Mouse (Mus musculus): Measurements from ENCODE around the gene Lman2l. TPM values are rescaled to one million over a fixed set of nuclear protein-coding genes. Genes with fewer than 3 reads are reported as not detected.

Lman2l gene
- polyA plus RNA-seq, 1 experiment from 2014 or later, result 32.6 TPM

GRCm38 (mm10) chr1:36467446-36467845 lies 22.4 kb upstream of the Lman2l start:
- no peaks in the 10 kb centered on the region for H3K9me3 ChIP-seq (replicated peaks; ENCODE audit: control insufficient read depth, low read length)
- H3K4me1 ChIP-seq (ENCODE audit: control insufficient read depth, insufficient read depth, low read length), result peaks cover 10% of the 10 kb centered on the region
- ATAC-seq (no peak), DNase-seq (ENCODE audit: low spot score) (no peak)
- H3K27me3 ChIP-seq (replicated peaks; ENCODE audit: control insufficient read depth, insufficient read depth, low read length), result no peaks in the 10 kb centered on the region
- no peak overlapping the region for H3K9ac ChIP-seq (ENCODE audit: low read length)
- no peak overlapping the region for H3K4me3 ChIP-seq (ENCODE audit: low read depth, low read length)
- WGBS, result 44% methylated on average over 5 of the region's 5 CpGs
- no peaks in the 10 kb centered on the region for H3K36me3 ChIP-seq (ENCODE audit: control insufficient read depth, insufficient read depth, low read length)
- H3K27ac ChIP-seq (ENCODE audit: low read depth, low read length), result no peak overlapping the region
- H3K4me2 ChIP-seq (ENCODE audit: low read length), result no peak overlapping the region

DNA sequence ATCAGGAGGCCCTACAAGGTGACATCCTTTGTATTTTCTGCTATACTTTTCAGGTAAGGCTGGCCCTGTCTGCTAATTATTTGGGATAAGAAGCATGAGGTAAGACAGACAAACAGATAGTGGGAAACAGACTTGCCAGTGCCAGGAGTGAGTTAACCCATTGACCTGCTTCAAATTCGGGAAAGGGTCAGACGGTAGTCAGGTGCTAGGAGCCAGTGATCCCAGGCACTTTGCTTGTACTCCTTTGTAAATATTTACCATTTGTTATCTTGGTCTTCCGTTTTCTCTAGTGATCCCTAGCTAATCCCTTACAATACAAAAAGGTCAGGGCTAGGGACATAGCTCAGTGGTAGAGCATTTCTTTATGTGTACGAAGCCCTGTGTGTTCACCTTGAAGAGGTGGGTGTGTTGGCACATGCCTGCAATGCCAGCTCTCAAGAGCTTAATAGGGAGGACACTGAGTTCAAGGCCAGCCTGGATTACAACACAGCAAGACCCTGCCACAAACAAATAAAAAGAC lies 20.6 kb upstream of the Lman2l start:
- no peak for ATAC-seq
- 77% methylated on average over 4 of the region's 4 CpGs for WGBS
- no peak overlapping the region for H3K4me2 ChIP-seq (ENCODE audit: low read length)
- no peaks in the 10 kb centered on the region for H3K36me3 ChIP-seq (ENCODE audit: control insufficient read depth, insufficient read depth, low read length)
- H3K9ac ChIP-seq (ENCODE audit: low read length), result no peak overlapping the region
- no peak for DNase-seq (ENCODE audit: low spot score)
- no peaks in the 10 kb centered on the region; the same call in 1 of the 2 replicates for H3K4me1 ChIP-seq (ENCODE audit: control insufficient read depth, insufficient read depth, low read length)
- no peak overlapping the region for H3K4me3 ChIP-seq (ENCODE audit: low read depth, low read length)
- H3K27me3 ChIP-seq (replicated peaks; ENCODE audit: control insufficient read depth, insufficient read depth, low read length), result no peaks in the 10 kb centered on the region
- H3K27ac ChIP-seq (ENCODE audit: low read depth, low read length), result no peak overlapping the region
- H3K9me3 ChIP-seq (replicated peaks; ENCODE audit: control insufficient read depth, low read length), result no peaks in the 10 kb centered on the region

DNA sequence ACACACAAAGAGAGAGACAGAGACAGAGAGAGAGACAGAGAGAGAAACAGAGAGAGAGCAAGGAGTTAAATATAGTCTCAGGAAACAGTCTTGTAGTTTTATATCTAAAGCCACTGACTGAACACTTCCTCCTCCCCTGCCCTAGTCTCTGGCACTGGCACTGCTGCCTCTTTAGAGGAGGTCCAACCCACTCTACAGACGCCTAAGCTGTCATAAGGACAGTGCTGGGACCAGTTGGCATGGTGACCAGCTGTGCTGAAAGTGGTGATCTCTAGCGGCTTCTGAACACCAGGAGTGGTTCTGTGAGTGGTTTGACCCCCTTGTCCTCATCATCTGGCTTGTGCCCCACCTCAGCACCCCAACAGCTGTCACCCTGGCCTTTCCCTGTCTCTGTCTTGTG lies 16.8 kb upstream of the Lman2l start:
- no peaks in the 10 kb centered on the region for H3K36me3 ChIP-seq (ENCODE audit: control insufficient read depth, insufficient read depth, low read length)
- DNase-seq (ENCODE audit: low spot score) (no peak), ATAC-seq (no peak)
- no peaks in the 10 kb centered on the region for H3K4me1 ChIP-seq (ENCODE audit: control insufficient read depth, insufficient read depth, low read length)
- WGBS, result 55% methylated on average over 2 of the region's 2 CpGs
- H3K4me2 ChIP-seq (ENCODE audit: low read length), result no peak overlapping the region
- H3K9ac ChIP-seq (ENCODE audit: low read length), result no peak overlapping the region
- no peak overlapping the region for H3K27ac ChIP-seq (ENCODE audit: low read depth, low read length)
- H3K27me3 ChIP-seq (replicated peaks; ENCODE audit: control insufficient read depth, insufficient read depth, low read length), result no peaks in the 10 kb centered on the region
- no peaks in the 10 kb centered on the region for H3K9me3 ChIP-seq (replicated peaks; ENCODE audit: control insufficient read depth, low read length)
- no peak overlapping the region for H3K4me3 ChIP-seq (ENCODE audit: low read depth, low read length)

DNA sequence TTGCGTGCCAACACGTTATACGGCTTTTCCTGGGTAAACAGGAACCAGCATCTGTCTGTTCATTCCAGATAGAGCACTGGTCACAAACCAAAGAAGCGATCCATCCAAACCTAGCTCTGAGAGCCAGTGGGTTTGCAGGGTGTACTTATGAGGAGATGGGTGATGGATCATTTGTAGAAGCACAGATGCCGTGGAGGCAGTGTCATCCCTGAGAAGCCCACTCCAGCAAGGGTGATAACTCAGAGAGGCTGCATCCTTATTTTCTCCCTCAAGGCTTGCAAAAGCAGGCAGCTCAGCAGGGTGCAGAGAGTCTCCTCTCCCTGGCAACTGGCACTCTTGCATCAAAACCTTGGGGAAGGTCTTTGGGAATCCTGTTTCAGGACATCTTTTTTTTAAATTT lies 13.1 kb upstream of the Lman2l start:
- DNase-seq (ENCODE audit: low spot score) (no peak), ATAC-seq (no peak)
- Histone ChIP-seq H3K9ac (ENCODE audit: low read length) (no peak overlapping the region), H3K9me3 (replicated peaks; ENCODE audit: control insufficient read depth, low read length) (no peaks in the 10 kb centered on the region), H3K4me2 (ENCODE audit: low read length) (no peak overlapping the region), H3K4me1 (ENCODE audit: control insufficient read depth, insufficient read depth, low read length) (no peaks in the 10 kb centered on the region), H3K36me3 (ENCODE audit: control insufficient read depth, insufficient read depth, low read length) (no peaks in the 10 kb centered on the region), H3K4me3 (ENCODE audit: low read depth, low read length) (no peak overlapping the region), H3K27me3 (replicated peaks; ENCODE audit: control insufficient read depth, insufficient read depth, low read length) (no peaks in the 10 kb centered on the region), H3K27ac (ENCODE audit: low read depth, low read length) (no peak overlapping the region)
- WGBS, result 88% methylated on average over 5 of the region's 5 CpGs

DNA sequence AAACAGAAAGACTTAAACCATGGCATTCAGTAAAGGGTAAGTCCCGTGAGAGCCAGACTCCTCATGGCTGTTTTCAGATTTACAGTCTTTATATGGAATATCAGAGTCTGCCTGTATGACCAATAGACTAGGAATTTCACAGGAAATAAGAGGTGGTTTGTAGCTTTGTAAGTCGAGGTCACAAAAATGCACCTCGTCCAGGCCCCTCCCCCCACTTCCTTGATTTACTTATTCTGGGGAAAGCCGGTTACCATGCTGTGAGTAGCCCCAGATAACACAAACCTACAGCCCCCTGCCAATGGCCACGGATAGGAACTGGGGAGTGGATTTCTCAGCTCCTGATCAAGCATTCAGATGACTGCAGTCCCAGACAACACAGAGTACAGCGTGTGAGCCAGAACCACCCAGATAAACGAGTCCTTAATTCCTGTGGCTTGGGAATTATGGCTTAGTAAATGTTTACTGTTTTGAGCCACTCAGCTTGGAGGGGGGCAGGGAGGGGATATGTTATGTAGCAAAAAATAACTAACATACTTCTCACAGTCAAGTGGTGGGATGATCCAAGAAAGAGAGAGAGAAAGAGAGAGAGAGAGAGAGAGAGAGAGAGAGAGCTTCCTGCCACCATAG lies 12.4 kb upstream of the Lman2l start:
- ATAC-seq (no peak), DNase-seq (ENCODE audit: low spot score) (no peak)
- 46% methylated on average over 7 of the region's 7 CpGs for WGBS
- H3K27me3 ChIP-seq (replicated peaks; ENCODE audit: control insufficient read depth, insufficient read depth, low read length), result no peaks in the 10 kb centered on the region
- no peak overlapping the region for H3K9ac ChIP-seq (ENCODE audit: low read length)
- no peaks in the 10 kb centered on the region for H3K9me3 ChIP-seq (replicated peaks; ENCODE audit: control insufficient read depth, low read length)
- no peak overlapping the region for H3K4me3 ChIP-seq (ENCODE audit: low read depth, low read length)
- H3K27ac ChIP-seq (ENCODE audit: low read depth, low read length), result no peak overlapping the region
- H3K4me2 ChIP-seq (ENCODE audit: low read length), result no peak overlapping the region
- H3K4me1 ChIP-seq (ENCODE audit: control insufficient read depth, insufficient read depth, low read length), result no peaks in the 10 kb centered on the region
- no peaks in the 10 kb centered on the region for H3K36me3 ChIP-seq (ENCODE audit: control insufficient read depth, insufficient read depth, low read length)

- Histone ChIP-seq H3K9ac (ENCODE audit: low read length) (no peak overlapping the region), H3K27me3 (replicated peaks; ENCODE audit: control insufficient read depth, insufficient read depth, low read length) (no peaks in the 10 kb centered on the region), H3K36me3 (ENCODE audit: control insufficient read depth, insufficient read depth, low read length) (no peaks in the 10 kb centered on the region), H3K4me2 (ENCODE audit: low read length) (no peak overlapping the region), H3K4me3 (ENCODE audit: low read depth, low read length) (no peak overlapping the region), H3K27ac (ENCODE audit: low read depth, low read length) (no peak overlapping the region), H3K9me3 (replicated peaks; ENCODE audit: control insufficient read depth, low read length) (no peaks in the 10 kb centered on the region), H3K4me1 (ENCODE audit: control insufficient read depth, insufficient read depth, low read length) (no peaks in the 10 kb centered on the region)
- no peak for ATAC-seq
- DNase-seq (ENCODE audit: low spot score), result no peak
- 87% methylated on average over 6 of the region's 6 CpGs for WGBS
These were observed 9.2 kb upstream of the Lman2l start for GRCm38 (mm10) chr1:36454055-36454815.

GRCm38 (mm10) chr1:36446841-36447240 lies 1.8 kb upstream of the Lman2l start:
- peaks cover 4% of the 10 kb centered on the region for H3K4me1 ChIP-seq (ENCODE audit: control insufficient read depth, insufficient read depth, low read length)

DNA sequence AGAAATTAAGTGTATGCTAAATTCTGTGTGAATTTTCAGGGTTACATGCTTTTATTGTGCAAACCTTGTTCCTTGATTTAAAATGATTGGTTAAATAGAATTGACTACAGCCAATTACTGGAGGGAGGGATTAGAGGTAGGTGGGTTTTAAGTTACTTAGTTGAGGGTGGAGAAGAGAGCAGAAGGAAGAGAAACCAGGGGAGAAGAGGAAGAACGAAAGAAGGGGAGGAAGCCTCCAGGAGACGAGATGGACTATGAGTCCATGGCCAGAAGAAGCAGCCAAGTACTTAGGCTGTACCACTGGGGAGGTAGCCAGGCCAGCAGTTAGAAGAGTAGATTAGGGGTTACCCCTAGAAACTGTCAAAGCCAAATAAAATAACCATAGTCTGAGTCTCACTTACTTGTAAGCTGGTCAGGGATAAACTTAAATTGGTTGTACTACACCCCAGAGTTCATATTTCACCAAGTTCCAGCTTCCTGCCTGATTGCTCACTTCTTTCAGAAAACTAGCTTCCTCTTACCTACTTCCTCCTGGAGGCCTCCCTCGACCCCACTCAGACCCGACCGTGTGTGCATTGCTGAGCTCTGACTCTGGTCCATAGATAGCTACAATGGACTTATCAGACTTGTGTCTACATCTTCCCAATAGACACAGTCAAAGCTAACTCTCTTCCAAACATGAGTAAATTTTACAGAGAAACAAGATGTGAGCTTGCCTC lies 1.2 kb upstream of the Lman2l start:
- H3K4me2 ChIP-seq (ENCODE audit: low read length), result no peak overlapping the region
- H3K9ac ChIP-seq (ENCODE audit: low read length), result no peak overlapping the region
- ATAC-seq, result no peak
- H3K27ac ChIP-seq (ENCODE audit: low read depth, low read length), result no peak overlapping the region
- no peak overlapping the region for H3K4me3 ChIP-seq (ENCODE audit: low read depth, low read length)
- H3K4me1 ChIP-seq (ENCODE audit: control insufficient read depth, insufficient read depth, low read length), result peaks cover 4% of the 10 kb centered on the region
- no peaks in the 10 kb centered on the region for H3K27me3 ChIP-seq (replicated peaks; ENCODE audit: control insufficient read depth, insufficient read depth, low read length)
- peaks cover 13% of the 10 kb centered on the region; the same call in 1 of the 2 replicates for H3K36me3 ChIP-seq (ENCODE audit: control insufficient read depth, insufficient read depth, low read length)
- 88% methylated on average over 5 of the region's 5 CpGs for WGBS
- no peaks in the 10 kb centered on the region for H3K9me3 ChIP-seq (replicated peaks; ENCODE audit: control insufficient read depth, low read length)
- no peak for DNase-seq (ENCODE audit: low spot score)

More at GRCm38 (mm10) chr1:36446841-36447240, 1.8 kb upstream of the Lman2l start:
- Histone ChIP-seq H3K4me2 (ENCODE audit: low read length) (no peak overlapping the region), H3K27me3 (replicated peaks; ENCODE audit: control insufficient read depth, insufficient read depth, low read length) (no peaks in the 10 kb centered on the region), H3K4me3 (ENCODE audit: low read depth, low read length) (no peak overlapping the region), H3K27ac (ENCODE audit: low read depth, low read length) (no peak overlapping the region), H3K9ac (ENCODE audit: low read length) (no peak overlapping the region), H3K36me3 (ENCODE audit: control insufficient read depth, insufficient read depth, low read length) (0 out of 2 replicates have a peak, but pooled peaks cover 9% of the 10 kb centered on the region), H3K9me3 (replicated peaks; ENCODE audit: control insufficient read depth, low read length) (no peaks in the 10 kb centered on the region)
- ATAC-seq, result no peak
- 91% methylated on average over 5 of the region's 5 CpGs for WGBS
- no peak for DNase-seq (ENCODE audit: low spot score)
